Mouse (Mus musculus) spleen, adult 2 months (tissue): ENCODE measurements around the gene Camsap2.

Source experiments
- CTCF ChIP-seq: fragments of 200-500 bp; IDR thresholded peaks from 2 replicates; pipeline ENCODE4 v1.5.1; 2011; ENCODE audit warnings: mild to moderate bottlenecking, inconsistent platforms; ENCODE audit not compliant: insufficient read depth, insufficient read length, insufficient replicate concordance; ENCODE audit errors: extremely low read depth
- POLR2A ChIP-seq: fragments of 200-500 bp; IDR thresholded peaks from 2 replicates; pipeline ENCODE4 v1.6.1; 2011; ENCODE audit warnings: low read depth, low read length, inconsistent platforms

- TF ChIP-seq CTCF (no peak), POLR2A (no peak)
Measured at GRCm38 (mm10) chr1:136244469-136244868, 101.4 kb downstream of the Camsap2 start.
